Mouse (Mus musculus): Measurements from ENCODE around the gene Tmem243.

DNA sequence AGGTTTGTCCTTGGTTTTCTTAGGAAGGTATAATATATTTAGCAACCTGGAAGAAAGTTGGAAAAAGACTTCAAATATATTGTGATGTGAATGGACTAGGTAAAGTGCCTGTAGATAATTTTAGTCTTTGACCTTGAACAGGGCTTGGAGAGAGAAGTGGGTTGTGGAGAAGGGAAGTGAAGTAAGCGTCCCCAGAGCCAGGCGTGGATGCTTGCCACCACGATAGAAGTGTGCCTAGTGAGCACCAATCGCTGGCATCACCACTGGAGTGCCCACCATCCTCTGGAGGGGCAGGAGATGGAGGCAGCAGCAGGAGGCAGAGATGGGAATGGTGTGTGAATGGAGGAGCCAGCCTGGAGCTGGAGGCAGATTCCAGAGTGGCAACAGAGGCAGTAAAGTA lies 7.0 kb upstream of the Tmem243 start:
- no peak for TF ChIP-seq POLR2A (IDR thresholded peaks at IDR 0.05; ENCODE audit: borderline replicate concordance, control insufficient read depth, low read depth, low read length)
- no peak for TF ChIP-seq CTCF (IDR thresholded peaks at IDR 0.05; ENCODE audit: control insufficient read depth, insufficient read depth, low read length)

All from bone marrow, adult 2 months (tissue).